Mouse (Mus musculus): ENCODE results near the gene Naglu.

DNA sequence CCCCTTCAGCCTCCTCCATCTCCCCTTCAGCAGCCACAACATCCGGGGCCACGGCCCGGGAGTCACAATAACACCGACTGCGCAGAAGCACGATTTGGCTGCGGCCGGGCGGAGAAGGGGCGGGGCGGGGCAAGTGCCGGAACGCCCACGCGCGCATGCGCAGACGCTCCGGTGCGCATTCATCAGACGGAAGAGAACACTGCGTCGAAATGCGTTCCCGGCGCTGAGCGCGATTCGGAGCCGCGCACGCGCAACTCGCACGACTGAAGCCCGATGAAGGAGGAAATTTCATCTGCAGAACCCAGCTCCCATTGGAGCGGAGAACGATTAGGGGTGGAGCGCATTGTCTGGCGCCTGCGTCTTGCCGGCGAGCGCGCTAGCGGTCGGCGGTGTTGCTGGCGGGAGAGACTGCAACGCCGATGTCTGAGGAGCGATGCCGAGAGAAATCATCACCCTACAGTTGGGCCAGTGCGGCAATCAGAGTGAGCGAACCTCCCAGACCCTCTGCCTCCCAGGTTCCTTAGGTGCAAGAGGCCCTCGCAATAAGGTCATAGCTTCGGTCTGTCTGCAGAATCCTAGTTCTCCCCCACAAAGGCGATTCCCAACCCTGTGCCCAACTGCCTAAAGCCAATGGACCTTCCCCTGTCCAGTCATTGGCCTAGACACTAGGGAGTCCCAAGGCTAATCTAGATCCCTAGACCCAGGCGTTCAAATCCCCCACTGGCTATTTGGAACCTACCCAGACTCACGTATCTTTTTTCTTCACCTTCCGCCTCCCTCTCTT lies 50.1 kb downstream of the Naglu start, which contains the start of the genes Retreg3 and Tubg1:
- TF ChIP-seq CTCF (IDR thresholded peaks at IDR 0.05) (no peak), EP300 (IDR thresholded peaks at IDR 0.05) (no peak)

Data from lung, postnatal 0 days (tissue).